Mouse (Mus musculus) limb, embryonic 15.5 days (tissue): ENCODE measurements at regions not wholly inside any gene's neighbourhood (a gene's known extent, or its start where the extent isn't known, plus 50 kb on each side); places are given as distances from the start of the nearest gene placed in this dataset.

Experiments used
- ATAC-seq: fragments of 200-750 bp; cut with Nextera tagmentation; 2 replicates; pipeline ENCODE4 v1.8.0; 2017; ENCODE audit warnings: low read depth, moderate TSS enrichment; ENCODE audit not compliant: insufficient number of reproducible peaks, low FRiP score, low TSS enrichment
- H3K27ac ChIP-seq: fragments of 300-500 bp; sonication (generic); 2 replicates; pipeline ENCODE4 v1.5.1; 2015; ENCODE audit warnings: moderate library complexity, mild to moderate bottlenecking, inconsistent platforms
- H3K27me3 ChIP-seq: fragments of 300-500 bp; sonication (generic); 2 replicates; pipeline ENCODE4 v1.6.1; 2015; ENCODE audit warnings: inconsistent platforms
- H3K36me3 ChIP-seq: fragments of 300-500 bp; sonication (generic); 2 replicates; pipeline ENCODE4 v1.6.1; 2015; ENCODE audit warnings: inconsistent platforms
- H3K4me1 ChIP-seq: fragments of 300-500 bp; sonication (generic); 2 replicates; pipeline ENCODE4 v1.6.1; 2015; ENCODE audit warnings: inconsistent platforms
- H3K4me2 ChIP-seq: fragments of 300-500 bp; sonication (generic); 2 replicates; pipeline ENCODE4 v1.6.1; 2015; ENCODE audit warnings: mild to moderate bottlenecking, inconsistent platforms
- H3K4me3 ChIP-seq: fragments of 300-500 bp; sonication (generic); 2 replicates; pipeline ENCODE4 v1.5.1; 2015; ENCODE audit warnings: mild to moderate bottlenecking, inconsistent platforms
- H3K9ac ChIP-seq: fragments of 300-500 bp; sonication (generic); 2 replicates; pipeline ENCODE4 v1.6.1; 2015; ENCODE audit warnings: inconsistent platforms
- H3K9me3 ChIP-seq: fragments of 300-500 bp; sonication (generic); 2 replicates; pipeline ENCODE4 v1.6.1; 2016; ENCODE audit warnings: inconsistent platforms
- WGBS: fragments of 180-500 bp; shearing (Covaris S2); methylation state at CpG from one replicate; pipeline ENCODE4 v1.1.7; 2015; 5-methylcytosine and 5-hydroxymethylcytosine counted together

DNA sequence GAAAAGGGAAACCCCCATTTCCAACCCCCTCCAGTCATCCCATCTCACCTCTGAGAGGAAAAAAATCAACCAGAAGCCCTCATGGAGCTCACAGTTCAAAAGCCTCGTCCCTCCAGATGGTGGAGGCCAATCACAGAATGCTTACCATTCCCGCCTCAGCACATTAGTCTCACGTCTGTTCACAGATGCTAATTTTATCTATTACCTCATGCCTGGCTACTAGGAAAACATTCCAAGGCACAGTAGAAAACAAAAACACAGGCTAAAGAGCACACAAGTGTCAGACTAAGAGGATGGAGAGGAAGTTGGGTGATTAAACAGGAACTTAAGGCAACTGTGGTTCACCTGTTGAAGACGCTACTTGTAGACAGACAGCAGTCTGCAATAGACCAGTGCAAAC, 54.4 kb upstream of the Vldlr start:
- Histone ChIP-seq H3K9me3 (no peaks in the 10 kb centered on the region), H3K27ac (no peak overlapping the region), H3K4me1 (no peaks in the 10 kb centered on the region), H3K9ac (no peak overlapping the region), H3K27me3 (no peaks in the 10 kb centered on the region), H3K4me2 (no peak overlapping the region), H3K4me3 (no peak overlapping the region), H3K36me3 (no peaks in the 10 kb centered on the region)
- no peak for ATAC-seq
- 56% methylated on average over 4 of the region's 4 CpGs for WGBS
